Comparison of ENCODE assay signal across 19 mouse cellular contexts in genomic region chr15:83913028-83913714, GRCm38 (mm10).
A peak's percentile ranks its signal among the peaks of the same experiment; 100 is the strongest.
DNase-seq lines count a peak whose midpoint lies in the region; ATAC-seq and TF ChIP-seq lines count a peak whose summit lies in the region.
"Had no signal": no experiment of that assay in that cellular context is flagged by ENCODE, and none has a peak within 500 bp of the region (broad histone marks: within the 10 kb centered on the region; RNA-seq: fewer than 3 reads in every experiment).

No protein-coding gene starts in this region.

- TF ChIP-seq POLR2A in cortical plate, adult 2 months (IDR thresholded peaks at IDR 0.05; ENCODE audit: extremely low read depth, insufficient read depth, low read length) = no peak

- TF ChIP-seq CTCF in cortical plate, adult 2 months (IDR thresholded peaks at IDR 0.05; ENCODE audit: extremely low read depth, insufficient read depth, low read length) = peak; percentile 46

- H3K9me3 ChIP-seq in heart, embryonic 11.5 days (replicated peaks; ENCODE audit: control insufficient read depth, low read length) = no peaks in the 10 kb centered on the region; the same call in 1 of the 2 replicates
- H3K9me3 ChIP-seq: forebrain, embryonic 15.5 days; neural tube, embryonic 12.5 days had no signal

- intact Hi-C loops in left cerebral cortex, postnatal 4 days (cut with DNase I) = no loop called here
- intact Hi-C loops in left cerebral cortex, postnatal 25 days (cut with DNase I) = no loop called here

- no peaks in the 10 kb centered on the region for H3K27me3 ChIP-seq in heart, embryonic 11.5 days (ENCODE audit: control insufficient read depth, insufficient read depth, low read length)
- H3K27me3 ChIP-seq: forebrain, embryonic 15.5 days; neural tube, embryonic 12.5 days had no signal

- no peak overlapping the region for H3K4me2 ChIP-seq in heart, embryonic 11.5 days
- H3K4me2 ChIP-seq: forebrain, embryonic 15.5 days; midbrain, embryonic 11.5 days; neural tube, embryonic 12.5 days had no signal

- no peak overlapping the region for H3K4me3 ChIP-seq in heart, embryonic 11.5 days (ENCODE audit: low read depth, low read length)
- no peak overlapping the region for H3K4me3 ChIP-seq in cortical plate, adult 2 months (ENCODE audit: insufficient read depth, low read length)
- H3K4me3 ChIP-seq: forebrain, embryonic 15.5 days; neural tube, embryonic 12.5 days had no signal

- no peaks in the 10 kb centered on the region for H3K36me3 ChIP-seq in heart, embryonic 11.5 days (ENCODE audit: control insufficient read depth, insufficient read depth, low read length)
- H3K36me3 ChIP-seq: forebrain, embryonic 15.5 days; neural tube, embryonic 12.5 days had no signal

- no peaks in the 10 kb centered on the region for H3K4me1 ChIP-seq in heart, embryonic 11.5 days (ENCODE audit: control insufficient read depth, insufficient read depth, low read length)
- H3K4me1 ChIP-seq in cortical plate, adult 2 months (ENCODE audit: control insufficient read depth, insufficient read depth, low read length) = 0 out of 2 replicates have a peak, but pooled peaks cover 2% of the 10 kb centered on the region
- H3K4me1 ChIP-seq: forebrain, embryonic 15.5 days; neural tube, embryonic 12.5 days had no signal

- H3K9ac ChIP-seq in heart, embryonic 11.5 days (ENCODE audit: low read depth, low read length) = no peak overlapping the region
- H3K9ac ChIP-seq: forebrain, embryonic 15.5 days; neural tube, embryonic 12.5 days had no signal

- WGBS in heart, embryonic 11.5 days (ENCODE audit: insufficient replicate concordance) = 82% methylated on average over 14 of the region's 14 CpGs

- no peak overlapping the region for H3K27ac ChIP-seq in heart, embryonic 11.5 days (ENCODE audit: low read depth, low read length)
- no peak overlapping the region for H3K27ac ChIP-seq in cortical plate, adult 2 months (ENCODE audit: insufficient read depth, low read length)
- H3K27ac ChIP-seq: forebrain, embryonic 15.5 days; neural tube, embryonic 12.5 days had no signal

- DNase-seq in cerebellum, postnatal 10 days = peak; percentile 65 to 70
- DNase-seq in cerebellum, adult 11-12 months = no peak
- DNase-seq in heart, adult 11 months = peak; percentile 81
- peak; percentile 69 for DNase-seq in left cerebral cortex, postnatal 4 days
- no peak for DNase-seq in left cerebral cortex, postnatal 25 days (ENCODE audit: low spot score in 2 of 2)
- no peak for DNase-seq in spleen, adult 12 weeks (ENCODE audit: low spot score)
- DNase-seq: adrenal gland, postnatal 14 days; cerebellum, adult 18-20 months; gastrocnemius, postnatal 14 days; kidney, adult 11 months; liver; thymus, postnatal 25 days had no signal

- ATAC-seq in heart, embryonic 11.5 days (replicated peaks; ENCODE audit: insufficient number of reproducible peaks, low FRiP score, low TSS enrichment) = no peak
- ATAC-seq: activated CD4-positive, CD25-positive, alpha-beta regulatory T cell, adult 4 months; forebrain, embryonic 15.5 days; lung, postnatal 0 days had no signal

Comparison
In these comparisons a context has a peak if more than half of its experiments do, and no peak if none do; other contexts are left out.
1. DNase-seq: peak in cerebellum, postnatal 10 days (2 of 2), heart, adult 11 months (single experiment) and left cerebral cortex, postnatal 4 days (single experiment); none in cerebellum, adult 11-12 months (single experiment), left cerebral cortex, postnatal 25 days (0 of 2) and spleen, adult 12 weeks (single experiment).